Mouse (Mus musculus) ES-Bruce4 (cell line): Measurements from ENCODE around the gene Galk2. TPM values are rescaled to one million over a fixed set of nuclear protein-coding genes. Genes with fewer than 3 reads are reported as not detected.

Experiments
- H3K27ac ChIP-seq: 2 replicates; pipeline ENCODE4 v1.5.1; 2012; ENCODE audit warnings: low read length, inconsistent platforms; ENCODE audit not compliant: insufficient read depth
- H3K27me3 ChIP-seq: 2 replicates; pipeline ENCODE4 v1.6.1; 2012; ENCODE audit warnings: mild to moderate bottlenecking, low read length, inconsistent platforms; ENCODE audit not compliant: control insufficient read depth, poor library complexity, insufficient read depth, severe bottlenecking
- H3K36me3 ChIP-seq: 2 replicates; pipeline ENCODE4 v1.6.1; 2012; ENCODE audit warnings: inconsistent platforms, mild to moderate bottlenecking, low read length, moderate library complexity; ENCODE audit not compliant: control insufficient read depth, poor library complexity, insufficient read depth, severe bottlenecking
- H3K4me1 ChIP-seq: one replicate; pipeline ENCODE4 v1.8.1; 2011; ENCODE audit warnings: low read length; ENCODE audit not compliant: control insufficient read depth, insufficient read depth
- H3K4me3 ChIP-seq: 2 replicates; pipeline ENCODE4 v1.5.1; 2011; ENCODE audit warnings: low read depth, mild to moderate bottlenecking, low read length
- H3K9ac ChIP-seq: 2 replicates; pipeline ENCODE4 v1.6.1; 2012; ENCODE audit warnings: low read depth, mild to moderate bottlenecking, inconsistent platforms; ENCODE audit not compliant: poor library complexity, severe bottlenecking
- H3K9me3 ChIP-seq: replicated peaks from 2 replicates; pipeline ENCODE4 v1.6.1; 2012; ENCODE audit warnings: mild to moderate bottlenecking, low read length, inconsistent platforms; ENCODE audit not compliant: control insufficient read depth, poor library complexity, insufficient read depth, severe bottlenecking
- CTCF ChIP-seq: IDR thresholded peaks from one replicate; pipeline ENCODE4 v1.8.1; 2011; ENCODE audit warnings: low read depth, low read length
- EP300 ChIP-seq: IDR thresholded peaks from 2 replicates; pipeline ENCODE4 v1.6.1; 2011; ENCODE audit warnings: low read depth, low read length; ENCODE audit not compliant: insufficient read depth
- POLR2A ChIP-seq: IDR thresholded peaks from one replicate; pipeline ENCODE4 v1.8.1; 2011; ENCODE audit warnings: low read length; ENCODE audit not compliant: insufficient read depth
- polyA plus RNA-seq: library from polyadenylated mRNA; stranded (reverse); fragments of >200 nt; gene quantifications from 2 replicates; pipeline ENCODE4 v1.2.4, GENCODE M21; 2011; ENCODE audit warnings: low read depth; ENCODE audit not compliant: missing spikeins, insufficient read depth, insufficient read length

Gene Galk2
- polyA plus RNA-seq, 1 experiment = 19.0 TPM

DNA sequence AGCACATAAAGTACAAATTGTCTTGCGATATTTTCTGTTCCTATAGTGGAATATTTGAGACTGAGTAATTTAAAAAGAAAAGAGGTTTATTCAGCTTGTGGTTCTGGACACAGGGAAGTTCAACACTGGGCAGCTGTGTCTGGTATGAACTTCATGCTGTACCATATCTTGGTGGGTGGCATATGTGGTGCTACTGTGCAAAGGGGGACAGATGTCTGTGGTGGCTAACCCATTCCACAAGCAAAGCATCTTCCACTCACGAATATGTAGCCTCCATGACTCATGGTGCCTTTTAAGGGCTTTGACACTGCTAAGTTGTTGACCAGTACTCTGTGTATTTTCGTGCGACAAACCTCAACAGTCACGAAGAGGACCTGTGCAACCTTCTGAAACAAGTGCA is 63.2 kb downstream of the Galk2 start:
- H3K9me3 ChIP-seq = 0 out of 2 replicates have a peak, but pooled peaks cover 2% of the 10 kb centered on the region
- H3K27me3 ChIP-seq = no peaks in the 10 kb centered on the region
- H3K9ac ChIP-seq = no peak overlapping the region
- H3K4me3 ChIP-seq = no peak overlapping the region
- no peaks in the 10 kb centered on the region for H3K4me1 ChIP-seq
- no peaks in the 10 kb centered on the region for H3K36me3 ChIP-seq
- H3K27ac ChIP-seq = no peak overlapping the region
- no peak for TF ChIP-seq POLR2A
- no peak for TF ChIP-seq EP300
- TF ChIP-seq CTCF = no peak

DNA sequence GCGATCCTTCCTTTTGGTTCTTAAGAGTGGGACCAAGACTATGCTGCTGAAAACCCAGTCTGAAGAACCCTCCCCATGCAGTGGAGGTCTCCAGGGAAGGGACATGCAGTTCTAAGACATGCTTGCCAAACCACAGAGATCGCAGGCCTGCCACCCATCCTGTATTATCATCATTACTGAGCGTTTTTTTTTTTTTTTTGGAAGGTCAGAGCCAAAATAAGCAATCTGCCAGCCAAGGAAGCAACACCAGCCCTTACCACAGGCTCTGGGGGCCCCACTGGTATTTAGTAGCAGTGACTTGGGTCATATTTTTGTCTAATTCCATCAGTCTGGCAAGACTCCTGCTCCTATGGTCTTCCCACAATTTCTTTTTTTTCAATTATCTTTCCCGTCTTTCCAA is 64.0 kb downstream of the Galk2 start:
- Histone ChIP-seq H3K9me3 (0 out of 2 replicates have a peak, but pooled peaks cover 2% of the 10 kb centered on the region), H3K27me3 (no peaks in the 10 kb centered on the region), H3K4me3 (no peak overlapping the region), H3K4me1 (no peaks in the 10 kb centered on the region), H3K36me3 (no peaks in the 10 kb centered on the region), H3K9ac (no peak overlapping the region), H3K27ac (no peak overlapping the region)
- TF ChIP-seq CTCF (no peak), EP300 (no peak), POLR2A (no peak)

DNA sequence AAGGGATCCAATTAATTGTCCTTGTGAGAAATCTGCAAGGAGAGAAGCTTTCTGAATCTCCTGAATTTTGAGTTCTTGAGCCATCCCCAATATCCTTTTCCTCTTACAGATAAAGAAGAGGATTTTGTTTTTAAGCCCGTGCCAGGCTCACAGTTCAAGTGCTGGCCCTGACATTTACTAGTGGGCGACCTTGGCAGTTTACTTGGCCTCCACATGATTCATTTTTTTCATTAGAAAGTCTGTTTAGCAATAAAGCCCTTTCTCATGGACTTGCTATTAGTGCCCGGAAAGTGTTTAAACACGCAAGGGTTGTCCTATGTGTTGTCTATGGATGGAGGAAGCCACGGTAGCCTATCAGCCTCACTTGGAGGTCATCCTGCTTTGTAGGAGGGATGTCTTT is 64.4 kb downstream of the Galk2 start:
- no peaks in the 10 kb centered on the region for H3K27me3 ChIP-seq
- H3K36me3 ChIP-seq = no peaks in the 10 kb centered on the region
- H3K4me3 ChIP-seq = no peak overlapping the region
- TF ChIP-seq EP300 (no peak), POLR2A (no peak), CTCF (no peak)
- no peak overlapping the region for H3K9ac ChIP-seq
- H3K27ac ChIP-seq = no peak overlapping the region
- 0 out of 2 replicates have a peak, but pooled peaks cover 2% of the 10 kb centered on the region for H3K9me3 ChIP-seq
- no peaks in the 10 kb centered on the region for H3K4me1 ChIP-seq

DNA sequence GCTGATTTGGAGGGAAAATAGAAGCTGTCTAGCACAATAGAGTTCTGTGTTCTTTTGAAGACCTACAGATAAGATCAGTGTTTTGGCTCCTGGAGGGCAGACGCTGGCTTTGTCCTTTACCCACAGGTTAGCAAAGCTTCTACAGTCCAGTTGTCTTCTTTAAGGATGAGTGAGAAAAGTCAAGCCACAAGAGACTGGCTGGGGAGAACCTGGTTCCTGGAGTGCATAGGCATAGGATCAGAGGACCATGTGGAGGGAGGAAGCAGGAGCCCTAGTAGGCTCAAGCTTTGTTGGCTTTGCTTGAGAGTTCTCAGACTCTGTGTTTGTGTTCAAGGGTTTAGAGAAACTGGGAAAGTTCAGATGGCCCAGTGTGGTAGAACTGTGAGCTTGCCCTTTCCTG is 65.6 kb downstream of the Galk2 start:
- Histone ChIP-seq H3K4me1 (no peaks in the 10 kb centered on the region), H3K27me3 (no peaks in the 10 kb centered on the region), H3K9ac (no peak overlapping the region), H3K27ac (no peak overlapping the region), H3K4me3 (no peak overlapping the region), H3K9me3 (0 out of 2 replicates have a peak, but pooled peaks cover 2% of the 10 kb centered on the region), H3K36me3 (no peaks in the 10 kb centered on the region)
- no peak for TF ChIP-seq CTCF

DNA sequence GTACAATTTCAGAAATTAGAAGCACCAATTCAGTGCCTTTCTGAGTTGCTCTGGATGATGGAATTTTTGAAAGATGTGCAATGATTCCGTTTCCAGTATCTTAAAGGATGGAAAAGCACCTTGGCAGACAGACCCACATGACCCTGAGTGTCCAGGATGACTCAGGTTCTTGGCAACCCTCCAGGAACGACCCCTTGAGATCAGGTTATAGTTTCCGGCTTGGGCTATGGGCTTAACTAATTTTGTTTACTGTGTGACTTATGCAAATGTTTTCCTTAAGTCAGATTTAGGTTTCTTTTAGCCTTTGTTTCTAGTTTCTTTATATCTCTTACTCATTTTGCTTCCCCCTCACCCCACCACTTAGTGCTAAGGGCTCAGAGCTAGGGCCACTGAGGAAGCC is 66.2 kb downstream of the Galk2 start:
- H3K36me3 ChIP-seq = no peaks in the 10 kb centered on the region
- 0 out of 2 replicates have a peak, but pooled peaks cover 2% of the 10 kb centered on the region for H3K9me3 ChIP-seq
- no peak overlapping the region for H3K9ac ChIP-seq
- H3K4me1 ChIP-seq = no peaks in the 10 kb centered on the region
- no peaks in the 10 kb centered on the region for H3K27me3 ChIP-seq
- no peak overlapping the region for H3K27ac ChIP-seq
- no peak for TF ChIP-seq CTCF
- no peak for TF ChIP-seq EP300
- no peak for TF ChIP-seq POLR2A
- no peak overlapping the region for H3K4me3 ChIP-seq

DNA sequence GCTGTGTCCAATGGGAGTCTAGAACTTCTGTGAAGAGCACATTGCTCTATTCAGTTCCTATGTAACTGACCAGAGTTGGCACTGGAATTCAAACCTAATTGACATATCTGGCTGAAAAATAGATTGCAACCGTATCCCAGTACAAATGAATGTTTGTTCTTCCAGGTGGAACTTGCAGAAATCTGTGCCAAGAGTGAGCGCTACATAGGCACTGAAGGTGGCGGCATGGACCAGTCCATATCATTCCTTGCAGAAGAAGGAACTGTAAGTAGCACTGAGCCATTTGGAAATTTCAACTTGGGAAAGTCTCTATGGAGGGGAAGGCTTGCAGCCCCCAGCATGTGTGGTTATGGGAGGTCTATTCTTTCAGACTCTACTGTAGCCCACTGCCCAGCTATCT is 70.5 kb downstream of the Galk2 start:
- no peaks in the 10 kb centered on the region for H3K9me3 ChIP-seq
- no peak overlapping the region for H3K9ac ChIP-seq
- TF ChIP-seq EP300 = no peak
- TF ChIP-seq POLR2A = no peak
- no peak for TF ChIP-seq CTCF
- no peaks in the 10 kb centered on the region for H3K36me3 ChIP-seq
- no peaks in the 10 kb centered on the region for H3K27me3 ChIP-seq
- H3K27ac ChIP-seq = no peak overlapping the region
- H3K4me3 ChIP-seq = no peak overlapping the region
- no peaks in the 10 kb centered on the region for H3K4me1 ChIP-seq

DNA sequence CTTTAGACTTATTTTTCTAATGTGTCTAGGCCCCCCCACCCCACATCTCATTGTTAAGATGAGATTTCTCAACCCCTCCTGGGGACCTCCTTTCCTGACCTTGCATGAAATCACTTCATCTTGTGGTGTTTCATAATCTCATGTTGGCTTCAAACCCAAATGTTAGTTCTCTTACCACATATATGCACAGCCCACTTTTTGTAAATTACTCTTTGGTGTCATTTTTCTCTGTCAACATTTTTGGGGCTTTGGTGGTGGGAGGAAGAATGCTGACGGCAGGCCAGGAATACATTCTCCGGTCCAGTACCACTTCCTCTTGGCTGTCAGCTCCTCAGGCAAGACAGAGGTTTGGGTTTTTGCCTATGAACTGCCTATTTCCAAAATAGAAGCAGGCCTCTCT is 71.0 kb downstream of the Galk2 start:
- TF ChIP-seq EP300 (no peak), CTCF (no peak), POLR2A (no peak)
- H3K4me3 ChIP-seq = no peak overlapping the region
- H3K27ac ChIP-seq = no peak overlapping the region
- no peak overlapping the region for H3K9ac ChIP-seq
- H3K36me3 ChIP-seq = no peaks in the 10 kb centered on the region
- no peaks in the 10 kb centered on the region for H3K4me1 ChIP-seq
- H3K9me3 ChIP-seq = no peaks in the 10 kb centered on the region
- H3K27me3 ChIP-seq = no peaks in the 10 kb centered on the region
